Mouse (Mus musculus): ENCODE results near the gene Esrrg. TPM values are rescaled to one million over a fixed set of nuclear protein-coding genes. Genes with fewer than 3 reads are reported as not detected.

Gene Esrrg
- polyA plus RNA-seq, 1 experiment from 2014 or later = 5.0 TPM

DNA sequence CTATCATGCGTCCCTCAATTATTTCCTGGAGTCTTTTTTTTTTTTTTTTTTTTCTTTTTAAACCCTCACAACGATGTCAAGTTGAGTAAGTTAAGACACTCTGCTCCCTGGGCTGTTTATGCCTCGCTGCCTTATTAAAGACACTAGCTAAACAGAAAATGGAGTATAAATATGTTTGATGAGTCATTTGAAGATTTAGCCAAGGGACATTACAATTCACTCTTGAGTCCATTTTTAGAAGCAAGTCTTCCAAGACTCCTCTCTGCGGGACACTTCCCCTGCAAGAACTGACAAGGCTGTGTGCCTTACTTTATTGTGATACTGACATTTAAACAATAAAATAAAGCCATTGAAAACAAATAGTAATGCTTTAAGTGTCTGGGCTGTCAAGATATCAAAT is 496.9 kb downstream of the Esrrg start:
- Histone ChIP-seq H3K4me2 (ENCODE audit: low read depth, low read length, severe bottlenecking) (no peak overlapping the region), H3K9ac (ENCODE audit: low read length) (no peak overlapping the region), H3K27ac (ENCODE audit: low read depth, low read length) (no peak overlapping the region), H3K4me1 (replicated peaks; ENCODE audit: control insufficient read depth, insufficient read depth, low read length) (no peaks in the 10 kb centered on the region; the same call in 1 of the 2 replicates), H3K27me3 (ENCODE audit: control insufficient read depth, insufficient read depth, low read length) (no peaks in the 10 kb centered on the region), H3K4me3 (ENCODE audit: low read depth, low read length) (no peak overlapping the region), H3K36me3 (ENCODE audit: control insufficient read depth, insufficient read depth, low read length) (no peaks in the 10 kb centered on the region), H3K9me3 (ENCODE audit: control insufficient read depth, low read length) (no peaks in the 10 kb centered on the region)
- no peak for DNase-seq (ENCODE audit: low spot score)
- 28% methylated on average over 4 of the region's 4 CpGs for WGBS
- ATAC-seq (replicated peaks; ENCODE audit: low FRiP score) = no peak

DNA sequence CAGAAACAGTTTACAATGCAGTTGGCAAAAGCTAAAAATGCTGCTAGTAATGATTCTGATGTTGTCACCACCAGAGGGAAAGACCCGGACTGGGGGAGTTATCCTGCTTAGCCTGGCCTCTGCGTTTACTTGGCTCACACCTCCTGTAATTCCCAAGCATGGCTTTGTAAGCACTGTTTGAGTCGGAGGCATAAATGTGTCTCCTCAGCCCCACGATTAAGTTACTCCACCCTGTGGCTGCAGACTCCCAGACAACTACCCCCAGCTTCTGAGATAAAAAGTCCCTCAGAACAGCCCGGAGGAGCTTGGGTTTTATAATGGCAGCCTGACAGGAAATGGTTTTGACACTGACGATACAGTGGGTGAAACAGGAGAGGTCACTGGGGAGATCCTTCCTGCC is 499.4 kb downstream of the Esrrg start:
- no peak for DNase-seq (ENCODE audit: low spot score)
- H3K27me3 ChIP-seq (ENCODE audit: control insufficient read depth, insufficient read depth, low read length) = no peaks in the 10 kb centered on the region
- H3K36me3 ChIP-seq (ENCODE audit: control insufficient read depth, insufficient read depth, low read length) = no peaks in the 10 kb centered on the region
- ATAC-seq (replicated peaks; ENCODE audit: low FRiP score) = no peak
- no peak overlapping the region for H3K4me3 ChIP-seq (ENCODE audit: low read depth, low read length)
- H3K27ac ChIP-seq (ENCODE audit: low read depth, low read length) = no peak overlapping the region
- no peaks in the 10 kb centered on the region for H3K9me3 ChIP-seq (ENCODE audit: control insufficient read depth, low read length)
- 77% methylated on average over 6 of the region's 6 CpGs for WGBS
- H3K4me1 ChIP-seq (replicated peaks; ENCODE audit: control insufficient read depth, insufficient read depth, low read length) = no peaks in the 10 kb centered on the region; the same call in 1 of the 2 replicates
- H3K4me2 ChIP-seq (ENCODE audit: low read depth, low read length, severe bottlenecking) = no peak overlapping the region
- no peak overlapping the region for H3K9ac ChIP-seq (ENCODE audit: low read length)

DNA sequence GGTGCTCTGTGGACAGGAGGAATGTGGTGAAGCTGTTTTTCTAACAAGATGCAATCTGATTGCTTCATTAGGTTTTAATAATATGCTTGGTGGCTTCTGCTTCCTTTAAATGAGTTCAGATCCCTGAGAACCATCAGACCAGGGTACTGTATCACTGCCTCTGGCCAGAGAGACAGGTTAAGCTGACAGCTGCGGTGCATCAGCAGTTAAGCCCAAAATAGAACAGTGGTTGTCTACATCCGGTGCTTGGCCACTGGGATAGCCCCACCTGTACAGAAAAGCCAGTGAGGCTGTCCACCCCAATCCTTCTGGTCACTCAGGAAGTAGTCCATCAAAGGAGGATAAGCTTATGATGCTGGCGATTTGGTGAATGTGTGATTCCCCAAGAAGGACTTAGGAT is 503.0 kb downstream of the Esrrg start:
- Histone ChIP-seq H3K9ac (ENCODE audit: low read length) (no peak overlapping the region), H3K4me1 (replicated peaks; ENCODE audit: control insufficient read depth, insufficient read depth, low read length) (no peaks in the 10 kb centered on the region), H3K4me2 (ENCODE audit: low read depth, low read length, severe bottlenecking) (no peak overlapping the region), H3K4me3 (ENCODE audit: low read depth, low read length) (no peak overlapping the region), H3K27me3 (ENCODE audit: control insufficient read depth, insufficient read depth, low read length) (no peaks in the 10 kb centered on the region), H3K27ac (ENCODE audit: low read depth, low read length) (no peak overlapping the region), H3K36me3 (ENCODE audit: control insufficient read depth, insufficient read depth, low read length) (no peaks in the 10 kb centered on the region), H3K9me3 (ENCODE audit: control insufficient read depth, low read length) (no peaks in the 10 kb centered on the region)
- DNase-seq (ENCODE audit: low spot score) (no peak), ATAC-seq (replicated peaks; ENCODE audit: low FRiP score) (no peak)
- 84% methylated on average over 3 of the region's 3 CpGs for WGBS

DNA sequence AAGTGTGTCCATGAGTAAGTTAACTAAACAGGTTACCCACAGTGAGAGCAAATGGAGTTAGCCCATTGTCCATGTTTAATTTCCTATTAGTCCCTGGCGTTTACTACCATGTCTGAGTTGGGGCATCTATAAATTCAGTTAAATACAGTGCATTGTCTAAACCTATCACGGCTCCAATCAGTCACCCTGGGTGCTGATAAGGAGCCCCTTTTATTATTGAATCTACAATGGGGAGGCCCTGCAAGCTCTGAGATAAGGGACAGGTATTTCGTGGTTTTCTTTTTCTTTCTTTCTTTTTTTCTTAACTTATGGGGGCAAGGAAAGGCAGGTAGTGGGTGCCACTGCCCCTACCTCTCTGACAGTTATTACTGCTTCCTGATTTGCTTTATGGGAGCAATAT is 504.6 kb downstream of the Esrrg start:
- Histone ChIP-seq H3K27ac (ENCODE audit: low read depth, low read length) (no peak overlapping the region), H3K27me3 (ENCODE audit: control insufficient read depth, insufficient read depth, low read length) (no peaks in the 10 kb centered on the region), H3K36me3 (ENCODE audit: control insufficient read depth, insufficient read depth, low read length) (no peaks in the 10 kb centered on the region), H3K9ac (ENCODE audit: low read length) (no peak overlapping the region), H3K9me3 (ENCODE audit: control insufficient read depth, low read length) (no peaks in the 10 kb centered on the region), H3K4me3 (ENCODE audit: low read depth, low read length) (no peak overlapping the region), H3K4me1 (replicated peaks; ENCODE audit: control insufficient read depth, insufficient read depth, low read length) (no peaks in the 10 kb centered on the region), H3K4me2 (ENCODE audit: low read depth, low read length, severe bottlenecking) (no peak overlapping the region)
- DNase-seq (ENCODE audit: low spot score) = no peak
- 86% methylated on average over 3 of the region's 3 CpGs for WGBS
- ATAC-seq (replicated peaks; ENCODE audit: low FRiP score) = no peak

DNA sequence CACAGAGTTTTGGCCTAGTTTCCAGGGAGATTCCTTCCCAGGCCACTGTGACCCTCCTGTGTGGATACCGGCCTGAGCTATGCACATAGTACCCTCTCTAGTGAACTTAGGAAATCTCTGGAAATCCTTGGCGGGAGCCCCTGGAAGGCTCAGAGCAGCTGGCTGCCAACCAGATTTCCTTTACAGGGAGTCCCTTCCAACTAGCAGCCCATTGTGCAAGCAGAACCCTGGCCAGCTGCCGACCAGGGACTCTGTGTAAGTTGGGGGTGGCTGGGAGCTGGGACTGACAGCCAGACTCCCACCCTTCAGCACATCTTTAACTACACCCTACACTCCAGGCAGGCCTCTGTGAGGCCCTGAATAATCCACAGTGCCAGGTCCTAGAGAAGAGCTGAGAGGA is 509.5 kb downstream of the Esrrg start:
- no peak overlapping the region for H3K9ac ChIP-seq (ENCODE audit: low read length)
- WGBS = 54% methylated on average over 3 of the region's 3 CpGs
- no peaks in the 10 kb centered on the region for H3K27me3 ChIP-seq (ENCODE audit: control insufficient read depth, insufficient read depth, low read length)
- DNase-seq (ENCODE audit: low spot score) = no peak
- H3K4me3 ChIP-seq (ENCODE audit: low read depth, low read length) = no peak overlapping the region
- no peak overlapping the region for H3K27ac ChIP-seq (ENCODE audit: low read depth, low read length)
- ATAC-seq (replicated peaks; ENCODE audit: low FRiP score) = no peak
- no peaks in the 10 kb centered on the region for H3K36me3 ChIP-seq (ENCODE audit: control insufficient read depth, insufficient read depth, low read length)
- H3K4me2 ChIP-seq (ENCODE audit: low read depth, low read length, severe bottlenecking) = no peak overlapping the region
- no peaks in the 10 kb centered on the region for H3K4me1 ChIP-seq (replicated peaks; ENCODE audit: control insufficient read depth, insufficient read depth, low read length)
- H3K9me3 ChIP-seq (ENCODE audit: control insufficient read depth, low read length) = no peaks in the 10 kb centered on the region

DNA sequence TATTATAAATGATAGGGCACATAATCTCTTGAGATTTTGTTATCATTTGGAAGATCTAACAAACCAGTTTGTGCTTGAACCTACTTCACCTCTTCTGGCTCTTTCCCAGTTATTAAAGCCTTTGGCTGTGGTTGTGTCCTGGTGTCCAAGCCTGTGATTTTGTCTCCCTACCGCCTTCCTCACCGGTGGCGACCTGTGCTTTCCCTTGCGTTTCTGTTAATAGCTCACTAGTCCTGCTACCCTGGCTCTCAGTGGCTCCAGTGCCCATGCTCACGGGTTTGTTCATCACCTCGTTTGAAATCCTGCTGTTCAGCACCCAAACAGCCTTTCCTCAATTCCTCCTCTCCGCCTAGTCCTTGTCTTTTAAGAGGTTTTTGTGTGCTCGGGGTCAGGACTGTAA is 511.2 kb downstream of the Esrrg start:
- H3K4me2 ChIP-seq (ENCODE audit: low read depth, low read length, severe bottlenecking) = no peak overlapping the region
- WGBS = 83% methylated on average over 8 of the region's 8 CpGs
- no peak overlapping the region for H3K27ac ChIP-seq (ENCODE audit: low read depth, low read length)
- no peak overlapping the region for H3K9ac ChIP-seq (ENCODE audit: low read length)
- no peaks in the 10 kb centered on the region for H3K9me3 ChIP-seq (ENCODE audit: control insufficient read depth, low read length)
- H3K4me1 ChIP-seq (replicated peaks; ENCODE audit: control insufficient read depth, insufficient read depth, low read length) = no peaks in the 10 kb centered on the region
- DNase-seq (ENCODE audit: low spot score) (no peak), ATAC-seq (replicated peaks; ENCODE audit: low FRiP score) (no peak)
- no peaks in the 10 kb centered on the region for H3K36me3 ChIP-seq (ENCODE audit: control insufficient read depth, insufficient read depth, low read length)
- no peak overlapping the region for H3K4me3 ChIP-seq (ENCODE audit: low read depth, low read length)
- no peaks in the 10 kb centered on the region for H3K27me3 ChIP-seq (ENCODE audit: control insufficient read depth, insufficient read depth, low read length)

DNA sequence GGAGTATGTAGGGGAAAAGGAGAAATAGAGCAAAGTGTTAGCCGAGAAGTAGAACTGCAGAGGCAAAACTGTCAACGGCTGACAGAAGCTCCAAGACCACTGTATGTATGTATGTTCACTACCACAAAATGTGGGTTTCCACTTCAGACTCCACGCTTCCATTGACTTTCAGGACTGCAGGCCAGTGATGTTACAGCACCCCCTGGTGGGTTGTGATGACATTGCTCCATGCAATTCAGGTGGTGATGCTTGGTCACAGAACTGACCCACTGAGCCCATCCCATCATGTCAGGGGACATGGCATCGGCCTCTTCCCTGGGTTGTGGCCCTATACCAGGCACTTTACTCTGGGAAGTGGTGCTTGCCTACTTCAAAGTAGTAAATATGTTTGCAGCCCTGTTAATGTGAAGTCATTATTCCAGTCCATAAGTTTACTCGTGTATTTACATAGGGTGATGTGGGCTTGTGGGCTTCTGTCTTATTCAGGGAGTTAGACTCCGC is 517.0 kb downstream of the Esrrg start:
- Histone ChIP-seq H3K36me3 (ENCODE audit: control insufficient read depth, insufficient read depth, low read length) (no peaks in the 10 kb centered on the region), H3K9ac (ENCODE audit: low read length) (no peak overlapping the region), H3K9me3 (ENCODE audit: control insufficient read depth, low read length) (no peaks in the 10 kb centered on the region), H3K27ac (ENCODE audit: low read depth, low read length) (no peak overlapping the region), H3K4me2 (ENCODE audit: low read depth, low read length, severe bottlenecking) (no peak overlapping the region), H3K4me3 (ENCODE audit: low read depth, low read length) (no peak overlapping the region), H3K27me3 (ENCODE audit: control insufficient read depth, insufficient read depth, low read length) (no peaks in the 10 kb centered on the region), H3K4me1 (replicated peaks; ENCODE audit: control insufficient read depth, insufficient read depth, low read length) (no peaks in the 10 kb centered on the region)
- no peak for DNase-seq (ENCODE audit: low spot score)
- ATAC-seq (replicated peaks; ENCODE audit: low FRiP score) = no peak
- WGBS = 88% methylated on average over 6 of the region's 6 CpGs

DNA sequence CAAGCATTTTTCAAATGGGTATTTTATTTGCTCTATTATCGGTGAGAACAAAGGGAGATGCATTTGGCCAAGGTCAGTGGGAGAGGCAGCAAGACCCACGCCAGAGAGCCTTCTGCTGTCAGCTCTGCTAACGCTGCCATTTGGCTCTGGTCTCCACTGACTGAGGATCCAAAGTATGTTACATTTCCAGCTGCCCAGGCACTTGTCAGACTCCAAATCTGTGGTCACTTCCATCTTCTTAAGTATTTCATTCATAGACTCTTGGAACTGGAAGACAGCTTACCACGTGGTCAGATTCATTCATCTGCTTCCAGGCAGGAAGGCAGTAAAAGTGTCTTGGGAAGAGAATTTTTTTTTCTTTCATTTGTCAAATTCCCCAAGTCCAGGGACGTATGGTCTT is 527.5 kb downstream of the Esrrg start:
- ATAC-seq (replicated peaks; ENCODE audit: low FRiP score) (no peak), DNase-seq (ENCODE audit: low spot score) (no peak)
- H3K9me3 ChIP-seq (ENCODE audit: control insufficient read depth, low read length) = no peaks in the 10 kb centered on the region
- H3K27me3 ChIP-seq (ENCODE audit: control insufficient read depth, insufficient read depth, low read length) = no peaks in the 10 kb centered on the region
- no peak overlapping the region for H3K4me3 ChIP-seq (ENCODE audit: low read depth, low read length)
- WGBS = 76% methylated on average over 5 of the region's 5 CpGs
- no peak overlapping the region for H3K4me2 ChIP-seq (ENCODE audit: low read depth, low read length, severe bottlenecking)
- no peaks in the 10 kb centered on the region for H3K36me3 ChIP-seq (ENCODE audit: control insufficient read depth, insufficient read depth, low read length)
- H3K9ac ChIP-seq (ENCODE audit: low read length) = no peak overlapping the region
- H3K4me1 ChIP-seq (replicated peaks; ENCODE audit: control insufficient read depth, insufficient read depth, low read length) = no peaks in the 10 kb centered on the region; the same call in 1 of the 2 replicates
- no peak overlapping the region for H3K27ac ChIP-seq (ENCODE audit: low read depth, low read length)

DNA sequence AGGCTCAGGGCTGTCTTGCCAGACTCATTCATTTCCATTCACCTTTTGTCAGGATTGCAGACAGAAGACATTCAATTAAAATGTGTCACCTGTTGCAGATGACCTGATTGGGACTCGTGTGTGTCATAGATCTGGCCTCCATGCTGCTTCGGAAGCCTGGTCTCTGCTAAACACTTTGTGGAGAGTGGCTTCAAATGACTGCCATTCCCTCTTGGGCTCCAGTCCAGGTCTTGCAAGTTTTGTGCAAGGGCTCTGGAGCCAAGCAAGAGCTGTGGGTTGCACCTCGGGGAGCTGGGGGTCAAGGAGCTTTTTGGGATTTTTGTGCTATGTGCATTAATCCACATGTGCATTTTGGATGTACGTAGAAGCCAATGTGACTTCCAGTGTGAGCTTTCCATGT is 530.9 kb downstream of the Esrrg start:
- Histone ChIP-seq H3K4me3 (ENCODE audit: low read depth, low read length) (no peak overlapping the region), H3K36me3 (ENCODE audit: control insufficient read depth, insufficient read depth, low read length) (no peaks in the 10 kb centered on the region), H3K27ac (ENCODE audit: low read depth, low read length) (no peak overlapping the region), H3K4me2 (ENCODE audit: low read depth, low read length, severe bottlenecking) (no peak overlapping the region), H3K4me1 (replicated peaks; ENCODE audit: control insufficient read depth, insufficient read depth, low read length) (no peaks in the 10 kb centered on the region; the same call in 1 of the 2 replicates), H3K27me3 (ENCODE audit: control insufficient read depth, insufficient read depth, low read length) (no peaks in the 10 kb centered on the region), H3K9me3 (ENCODE audit: control insufficient read depth, low read length) (no peaks in the 10 kb centered on the region), H3K9ac (ENCODE audit: low read length) (no peak overlapping the region)
- no peak for ATAC-seq (replicated peaks; ENCODE audit: low FRiP score)
- 48% methylated on average over 4 of the region's 4 CpGs for WGBS
- no peak for DNase-seq (ENCODE audit: low spot score)

Measured in forebrain, embryonic 11.5 days (tissue).